26 mouse cellular contexts compared by ENCODE assay signal in genomic region chr2:178709192-178709881, GRCm38 (mm10).
"Had no signal": no experiment of that assay in that cellular context is flagged by ENCODE, and none has a peak within 500 bp of the region (broad histone marks: within the 10 kb centered on the region; RNA-seq: fewer than 3 reads in every experiment).

No protein-coding gene starts in this region.

- H3K36me3 ChIP-seq: heart, embryonic 12.5 days; hindbrain, embryonic 10.5 days; hindbrain, embryonic 12.5 days; hindbrain, embryonic 15.5 days; kidney, embryonic 15.5 days; limb, embryonic 13.5 days; limb, embryonic 15.5 days; liver, embryonic 15.5 days had no signal

- DNase-seq: forebrain, postnatal 0 days; gastrocnemius, postnatal 14 days; gastrocnemius, postnatal 36 days; heart, adult 11 months; heart, adult 2 months; heart, postnatal 10 days; heart, postnatal 4 days; kidney, adult 11 months; kidney, adult 2 months; kidney, adult 9 months; kidney, postnatal 14 days; kidney, postnatal 36 days; layer of hippocampus, adult 9-11 months; layer of hippocampus, postnatal 36 days; left cerebral cortex, postnatal 4 days had no signal

- ATAC-seq: hindbrain, postnatal 0 days had no signal

- H3K4me3 ChIP-seq: heart, adult 2 months; heart, embryonic 12.5 days; hindbrain, embryonic 10.5 days; hindbrain, embryonic 12.5 days; hindbrain, embryonic 15.5 days; kidney, embryonic 15.5 days; limb, embryonic 13.5 days; limb, embryonic 15.5 days; liver, embryonic 15.5 days had no signal

- H3K4me2 ChIP-seq: heart, embryonic 12.5 days; hindbrain, embryonic 12.5 days; hindbrain, embryonic 15.5 days; kidney, embryonic 15.5 days; limb, embryonic 13.5 days; limb, embryonic 15.5 days; liver, embryonic 11.5 days; liver, embryonic 15.5 days had no signal

- H3K27ac ChIP-seq: heart, adult 2 months; hindbrain, embryonic 10.5 days; hindbrain, embryonic 12.5 days; hindbrain, embryonic 15.5 days; hindbrain, postnatal 0 days; kidney, embryonic 15.5 days; kidney, postnatal 0 days; limb, embryonic 13.5 days; limb, embryonic 15.5 days; liver, embryonic 15.5 days had no signal

- H3K9me3 ChIP-seq: heart, embryonic 12.5 days; hindbrain, embryonic 10.5 days; hindbrain, embryonic 12.5 days; hindbrain, embryonic 15.5 days; kidney, embryonic 15.5 days; limb, embryonic 13.5 days; limb, embryonic 15.5 days; liver, embryonic 15.5 days had no signal

- H3K9ac ChIP-seq: forebrain, postnatal 0 days; heart, embryonic 12.5 days; hindbrain, embryonic 12.5 days; hindbrain, embryonic 15.5 days; kidney, embryonic 15.5 days; limb, embryonic 13.5 days; limb, embryonic 15.5 days; liver, embryonic 15.5 days had no signal

- H3K4me1 ChIP-seq: heart, embryonic 12.5 days; hindbrain, embryonic 15.5 days; limb, embryonic 13.5 days; limb, embryonic 15.5 days; liver, embryonic 15.5 days had no signal

- H3K27me3 ChIP-seq: heart, embryonic 12.5 days; hindbrain, embryonic 12.5 days; hindbrain, embryonic 15.5 days; kidney, embryonic 15.5 days; limb, embryonic 15.5 days; liver, embryonic 15.5 days had no signal
